Mouse (Mus musculus): Measurements from ENCODE around the gene Il17c.

- TF ChIP-seq GATA1 (IDR thresholded peaks at IDR 0.05; ENCODE audit: borderline replicate concordance, low read length) (no peak), FLI1 (IDR thresholded peaks at IDR 0.05; ENCODE audit: low read length) (no peak)
Observed at GRCm38 (mm10) chr8:122467816-122468215, 46.0 kb downstream of the Il17c start.

Measured in megakaryocyte, embryonic 14.5 days (primary cell).